Mouse (Mus musculus) embryonic facial prominence, embryonic 14.5 days (tissue): Measurements from ENCODE around the gene Tspyl3. TPM values are rescaled to one million over a fixed set of nuclear protein-coding genes. Genes with fewer than 3 reads are reported as not detected.

ENCODE experiments used
- ATAC-seq: fragments of 200-750 bp; cut with Nextera tagmentation; 2 replicates; pipeline ENCODE4 v1.8.0; 2017; ENCODE audit warnings: low read depth, moderate number of reproducible peaks, moderate TSS enrichment
- DNase-seq: peaks from one replicate; pipeline ENCODE4 v3.0.0-alpha.2; 2015; ENCODE audit warnings: low spot score
- H3K27ac ChIP-seq: fragments of 300-500 bp; sonication (generic); replicated peaks from 2 replicates; pipeline ENCODE4 v1.5.1; 2014; ENCODE audit warnings: low read depth, mild to moderate bottlenecking, low read length, moderate library complexity
- H3K27me3 ChIP-seq: fragments of 300-500 bp; sonication (generic); replicated peaks from 2 replicates; pipeline ENCODE4 v1.6.1; 2014; ENCODE audit warnings: low read length; ENCODE audit not compliant: control insufficient read depth, insufficient read depth
- H3K36me3 ChIP-seq: fragments of 300-500 bp; sonication (generic); 2 replicates; pipeline ENCODE4 v1.6.1; 2014; ENCODE audit warnings: low read length, mixed read lengths; ENCODE audit not compliant: control insufficient read depth, insufficient read depth
- H3K4me1 ChIP-seq: fragments of 300-500 bp; sonication (generic); 2 replicates; pipeline ENCODE4 v1.6.1; 2014; ENCODE audit warnings: antibody characterized with exemption, low read length; ENCODE audit not compliant: control insufficient read depth, insufficient read depth
- H3K4me2 ChIP-seq: fragments of 300-500 bp; sonication (generic); 2 replicates; pipeline ENCODE4 v1.6.1; 2014; ENCODE audit warnings: low read depth, mild to moderate bottlenecking, low read length, moderate library complexity, mixed read lengths
- H3K4me3 ChIP-seq: fragments of 300-500 bp; sonication (generic); 2 replicates; pipeline ENCODE4 v1.5.1; 2014; ENCODE audit warnings: low read depth, mild to moderate bottlenecking, low read length
- H3K9ac ChIP-seq: fragments of 300-500 bp; sonication (generic); 2 replicates; pipeline ENCODE4 v1.6.1; 2014; ENCODE audit warnings: low read depth, mild to moderate bottlenecking, low read length, moderate library complexity, mixed read lengths
- H3K9me3 ChIP-seq: fragments of 300-500 bp; sonication (generic); 2 replicates; pipeline ENCODE4 v1.6.1; 2016; ENCODE audit warnings: low read length; ENCODE audit not compliant: control insufficient read depth
- WGBS: fragments of 180-500 bp; shearing (Covaris S2); extraction: QIAGEN DNeasy Blood & Tissue Kit; methylation state at CpG from one replicate; pipeline ENCODE4 v1.1.7; 2014; 5-methylcytosine and 5-hydroxymethylcytosine counted together
- polyA plus RNA-seq: library from polyadenylated mRNA; unstranded; fragments of >200 nt; fragmentation: Nextera tagmentation; extraction: Ambion mirVana; gene quantifications from 2 replicates; pipeline ENCODE4 v1.2.1, GENCODE M21; 2014

Tspyl3 gene
- polyA plus RNA-seq, 1 experiment from 2014 or later, result 12.0 TPM

GRCm38 (mm10) chr2:153208149-153208548, 17.1 kb downstream of the Tspyl3 start:
- no peak overlapping the region for H3K4me3 ChIP-seq

GRCm38 (mm10) chr2:153202766-153203165, 22.5 kb downstream of the Tspyl3 start:
- no peak overlapping the region for H3K27ac ChIP-seq
- DNase-seq (no peak), ATAC-seq (no peak)
- WGBS, result 59% methylated on average over 1 of the region's 1 CpGs
- H3K27me3 ChIP-seq, result no peaks in the 10 kb centered on the region
- no peak overlapping the region for H3K4me3 ChIP-seq
- H3K36me3 ChIP-seq, result peaks cover 86% of the 10 kb centered on the region
- no peak overlapping the region for H3K9ac ChIP-seq
- no peak overlapping the region for H3K4me2 ChIP-seq
- H3K4me1 ChIP-seq, result no peaks in the 10 kb centered on the region
- H3K9me3 ChIP-seq, result no peaks in the 10 kb centered on the region

More at GRCm38 (mm10) chr2:153208149-153208548, 17.1 kb downstream of the Tspyl3 start:
- Histone ChIP-seq H3K9me3 (no peaks in the 10 kb centered on the region), H3K27ac (no peak overlapping the region), H3K27me3 (no peaks in the 10 kb centered on the region), H3K9ac (no peak overlapping the region), H3K4me2 (no peak overlapping the region), H3K36me3 (peaks cover 74% of the 10 kb centered on the region), H3K4me1 (no peaks in the 10 kb centered on the region)
- ATAC-seq (no peak), DNase-seq (no peak)
- WGBS, result 96% methylated on average over 2 of the region's 2 CpGs

- H3K4me1 ChIP-seq, result no peaks in the 10 kb centered on the region
- H3K9ac ChIP-seq, result no peak overlapping the region
- no peak overlapping the region for H3K4me3 ChIP-seq
- peaks cover 86% of the 10 kb centered on the region for H3K36me3 ChIP-seq
- no peak overlapping the region for H3K27ac ChIP-seq
- ATAC-seq, result no peak
- no peak for DNase-seq
- no peaks in the 10 kb centered on the region for H3K9me3 ChIP-seq
- H3K27me3 ChIP-seq, result no peaks in the 10 kb centered on the region
- H3K4me2 ChIP-seq, result no peak overlapping the region
- WGBS, result 84% methylated on average over 2 of the region's 2 CpGs
These were observed 26.1 kb downstream of the Tspyl3 start for GRCm38 (mm10) chr2:153199114-153199513.

- Histone ChIP-seq H3K4me2 (no peak overlapping the region), H3K4me3 (no peak overlapping the region), H3K27me3 (no peaks in the 10 kb centered on the region), H3K9me3 (no peaks in the 10 kb centered on the region), H3K36me3 (peaks cover 86% of the 10 kb centered on the region), H3K27ac (no peak overlapping the region), H3K9ac (no peak overlapping the region), H3K4me1 (no peaks in the 10 kb centered on the region)
- peak; percentile 55; the same call in 1 of the 2 replicates for ATAC-seq
- DNase-seq, result peak; percentile 14
- 67% methylated on average over 5 of the region's 5 CpGs for WGBS
These were observed 26.8 kb downstream of the Tspyl3 start for GRCm38 (mm10) chr2:153198485-153198884.

- 97% methylated on average over 3 of the region's 3 CpGs for WGBS
- no peak overlapping the region for H3K4me3 ChIP-seq
- H3K36me3 ChIP-seq, result peaks cover 92% of the 10 kb centered on the region
- H3K27ac ChIP-seq, result no peak overlapping the region
- ATAC-seq, result no peak
- no peak overlapping the region for H3K4me2 ChIP-seq
- no peaks in the 10 kb centered on the region for H3K9me3 ChIP-seq
- no peak for DNase-seq
- no peaks in the 10 kb centered on the region for H3K4me1 ChIP-seq
- H3K27me3 ChIP-seq, result no peaks in the 10 kb centered on the region
- no peak overlapping the region for H3K9ac ChIP-seq
These were observed 31.0 kb downstream of the Tspyl3 start for GRCm38 (mm10) chr2:153194255-153194654.

- WGBS, result 85% methylated on average over 2 of the region's 2 CpGs
- H3K9ac ChIP-seq, result no peak overlapping the region
- no peak for DNase-seq
- no peak overlapping the region for H3K4me2 ChIP-seq
- no peaks in the 10 kb centered on the region for H3K4me1 ChIP-seq
- no peaks in the 10 kb centered on the region for H3K9me3 ChIP-seq
- no peak overlapping the region for H3K27ac ChIP-seq
- no peaks in the 10 kb centered on the region for H3K27me3 ChIP-seq
- peaks cover 97% of the 10 kb centered on the region for H3K36me3 ChIP-seq
- ATAC-seq, result no peak
- H3K4me3 ChIP-seq, result no peak overlapping the region
These were observed 34.0 kb downstream of the Tspyl3 start for GRCm38 (mm10) chr2:153191242-153191641.

- Histone ChIP-seq H3K27me3 (no peaks in the 10 kb centered on the region), H3K4me2 (no peak overlapping the region), H3K9ac (no peak overlapping the region), H3K4me1 (no peaks in the 10 kb centered on the region), H3K9me3 (no peaks in the 10 kb centered on the region), H3K27ac (no peak overlapping the region), H3K4me3 (no peak overlapping the region), H3K36me3 (peaks cover 98% of the 10 kb centered on the region)
- 76% methylated on average over 2 of the region's 2 CpGs for WGBS
- ATAC-seq (no peak), DNase-seq (no peak)
These were observed 37.4 kb downstream of the Tspyl3 start for GRCm38 (mm10) chr2:153187848-153188247.

GRCm38 (mm10) chr2:153186176-153186591, 39.1 kb downstream of the Tspyl3 start:
- DNase-seq (peak; percentile 35), ATAC-seq (no peak)
- Histone ChIP-seq H3K4me1 (no peaks in the 10 kb centered on the region), H3K9ac (no peak overlapping the region), H3K4me3 (no peak overlapping the region), H3K27ac (no peak overlapping the region), H3K36me3 (peaks cover 99% of the 10 kb centered on the region), H3K4me2 (no peak overlapping the region), H3K27me3 (no peaks in the 10 kb centered on the region), H3K9me3 (no peaks in the 10 kb centered on the region)
- WGBS, result 48% methylated on average over 2 of the region's 2 CpGs

GRCm38 (mm10) chr2:153179961-153180360, 45.3 kb downstream of the Tspyl3 start:
- H3K27ac ChIP-seq, result no peak overlapping the region
- H3K9me3 ChIP-seq, result no peaks in the 10 kb centered on the region
- 64% methylated on average over 3 of the region's 3 CpGs for WGBS
- ATAC-seq (no peak), DNase-seq (no peak)
- H3K4me1 ChIP-seq, result no peaks in the 10 kb centered on the region
- H3K4me3 ChIP-seq, result no peak overlapping the region
- H3K36me3 ChIP-seq, result peaks cover 62% of the 10 kb centered on the region
- no peak overlapping the region for H3K9ac ChIP-seq
- no peaks in the 10 kb centered on the region for H3K27me3 ChIP-seq
- no peak overlapping the region for H3K4me2 ChIP-seq
